Mouse (Mus musculus) bone marrow, adult 2 months (tissue): ENCODE measurements around the gene Gm5475.

Experiments
- CTCF ChIP-seq: fragments of 200-500 bp; IDR thresholded peaks from 2 replicates; pipeline ENCODE4 v1.5.1; 2011; ENCODE audit warnings: low read length, control low read depth; ENCODE audit not compliant: control insufficient read depth, insufficient read depth
- POLR2A ChIP-seq: fragments of 200-500 bp; IDR thresholded peaks from 2 replicates; pipeline ENCODE4 v1.6.1; 2011; ENCODE audit warnings: low read depth, mild to moderate bottlenecking, control low read depth, low read length, borderline replicate concordance; ENCODE audit not compliant: control insufficient read depth

DNA sequence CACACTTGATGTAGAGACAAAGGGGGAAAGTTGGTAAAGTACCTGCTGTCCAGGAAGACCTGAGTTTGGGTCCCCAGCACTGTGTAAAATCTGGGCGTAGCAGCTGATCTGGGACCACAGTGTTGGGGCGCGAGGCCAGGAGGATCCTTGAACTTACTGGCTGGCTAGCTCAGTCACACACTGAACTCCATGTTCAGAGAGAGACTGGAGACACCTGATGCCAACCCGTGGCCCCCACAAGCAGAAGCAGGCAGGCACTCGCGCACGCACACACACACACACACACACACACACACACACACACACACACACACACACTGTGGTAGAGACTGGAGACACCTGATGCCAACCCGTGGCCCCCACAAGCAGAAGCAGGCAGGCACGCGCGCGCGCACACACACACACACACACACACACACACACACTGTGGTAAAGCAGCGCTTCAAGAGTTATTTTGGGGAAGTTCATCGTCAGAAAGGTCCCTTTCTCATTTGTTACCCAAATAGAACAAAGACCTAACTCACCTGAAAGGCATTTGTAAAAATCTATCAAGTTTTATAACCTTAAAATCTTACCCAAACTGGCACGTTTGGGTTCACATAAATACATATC lies 33.6 kb upstream of the Gm5475 start:
- no peak for TF ChIP-seq CTCF
- TF ChIP-seq POLR2A = no peak
